Mouse (Mus musculus) stomach, postnatal 0 days (tissue): ENCODE results near the gene Hoxd11.

Experiments
- CTCF ChIP-seq: IDR thresholded peaks from 2 replicates; pipeline ENCODE4 v1.5.1; 2016; ENCODE audit warnings: antibody characterized with exemption, low read depth, mild to moderate bottlenecking, moderate library complexity
- EP300 ChIP-seq: optimal IDR thresholded peaks from 2 replicates; pipeline ENCODE3; 2016; ENCODE audit warnings: antibody characterized with exemption

- TF ChIP-seq EP300 (no peak), CTCF (no peak)
Measured at GRCm38 (mm10) chr2:74671847-74672246, 7.5 kb upstream of the Hoxd11 start.
